Mouse (Mus musculus) heart, postnatal 0 days (tissue): ENCODE data around the gene Gtpbp2. TPM values are rescaled to one million over a fixed set of nuclear protein-coding genes. Genes with fewer than 3 reads are reported as not detected.

ENCODE experiments used
- ATAC-seq: fragments of 200-750 bp; cut with Nextera tagmentation; 2 replicates; pipeline ENCODE4 v1.8.0; 2017; ENCODE audit warnings: low read depth, moderate number of reproducible peaks, moderate library complexity; ENCODE audit not compliant: insufficient read depth
- DNase-seq: peaks from one replicate; pipeline ENCODE4 v3.0.0-alpha.2; 2016; ENCODE audit warnings: low spot score
- H3K27ac ChIP-seq: fragments of 300-500 bp; sonication (generic); 2 replicates; pipeline ENCODE4 v1.5.1; 2014; ENCODE audit warnings: low read depth, mild to moderate bottlenecking
- H3K27me3 ChIP-seq: fragments of 300-500 bp; sonication (generic); 2 replicates; pipeline ENCODE4 v1.6.1; 2014; ENCODE audit warnings: low read length, mixed read lengths; ENCODE audit not compliant: control insufficient read depth, insufficient read depth
- H3K36me3 ChIP-seq: fragments of 300-500 bp; sonication (generic); replicated peaks from 2 replicates; pipeline ENCODE4 v1.6.1; 2014; ENCODE audit warnings: low read length, mixed read lengths; ENCODE audit not compliant: control insufficient read depth, insufficient read depth
- H3K4me1 ChIP-seq: fragments of 300-500 bp; sonication (generic); 2 replicates; pipeline ENCODE4 v1.6.1; 2014; ENCODE audit warnings: antibody characterized with exemption; ENCODE audit not compliant: control insufficient read depth, insufficient read depth
- H3K4me2 ChIP-seq: fragments of 300-500 bp; sonication (generic); 2 replicates; pipeline ENCODE4 v1.6.1; 2014; ENCODE audit warnings: low read depth, mild to moderate bottlenecking, low read length, moderate library complexity
- H3K4me3 ChIP-seq: fragments of 300-500 bp; sonication (generic); 2 replicates; pipeline ENCODE4 v1.5.1; 2014; ENCODE audit warnings: low read depth, low read length
- H3K9ac ChIP-seq: fragments of 300-500 bp; sonication (generic); replicated peaks from 2 replicates; pipeline ENCODE4 v1.6.1; 2014; ENCODE audit warnings: low read depth, low read length, mixed read lengths
- H3K9me3 ChIP-seq: fragments of 300-500 bp; sonication (generic); replicated peaks from 2 replicates; pipeline ENCODE4 v1.6.1; 2016; ENCODE audit warnings: low read length; ENCODE audit not compliant: control insufficient read depth
- CTCF ChIP-seq: IDR thresholded peaks from 2 replicates; pipeline ENCODE4 v1.5.1; 2016; ENCODE audit warnings: antibody characterized with exemption, control low read depth, low read depth
- EP300 ChIP-seq: IDR thresholded peaks from 2 replicates; pipeline ENCODE4 v1.6.1; 2016; ENCODE audit warnings: antibody characterized with exemption, low read depth
- WGBS: fragments of 180-500 bp; shearing (Covaris S2); extraction: QIAGEN DNeasy Blood & Tissue Kit; methylation state at CpG from one replicate; pipeline ENCODE4 v1.1.7; 2014; 5-methylcytosine and 5-hydroxymethylcytosine counted together
- polyA plus RNA-seq: library from polyadenylated mRNA; unstranded; fragments of >200 nt; fragmentation: Nextera tagmentation; extraction: Ambion mirVana; gene quantifications from 2 replicates; pipeline ENCODE4 v1.2.1, GENCODE M21; 2015
- total RNA-seq: library from RNA; depleted of rRNA; stranded (reverse); fragments of >200 nt; gene quantifications from 2 replicates; pipeline ENCODE4 v1.2.3, GENCODE M21; 2014; ENCODE audit warnings: low replicate concordance

Gene Gtpbp2
- total and polyA plus RNA-seq, 2 experiments from 2014 or later: 25.8 to 99.0 TPM

DNA sequence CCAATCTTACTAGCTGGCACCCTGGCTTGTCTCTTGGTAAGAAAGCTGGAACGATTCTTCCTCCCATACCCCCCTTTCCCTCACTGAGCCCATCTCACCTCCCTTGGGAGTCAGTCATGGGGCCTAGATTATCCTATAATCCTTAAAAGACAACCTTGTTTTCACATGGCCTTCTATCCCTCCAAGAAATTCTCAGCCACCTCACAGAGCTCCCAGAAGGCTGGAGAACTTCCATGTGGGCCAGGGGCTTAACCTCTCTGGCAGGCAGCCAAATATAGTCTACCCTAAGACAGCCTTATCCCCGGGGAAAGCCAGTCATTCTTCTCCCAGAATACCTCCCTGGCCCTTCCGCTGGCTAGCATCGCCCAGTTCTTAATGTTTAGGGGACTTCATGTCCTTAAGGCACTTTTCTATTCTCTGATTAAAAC is 42.4 kb upstream of the Gtpbp2 start:
- no peaks in the 10 kb centered on the region for H3K9me3 ChIP-seq
- ATAC-seq: no peak
- peaks cover 39% of the 10 kb centered on the region for H3K36me3 ChIP-seq
- H3K4me1 ChIP-seq: peaks cover 8% of the 10 kb centered on the region
- 52% methylated on average over 4 of the region's 4 CpGs for WGBS
- H3K4me3 ChIP-seq: no peak overlapping the region
- TF ChIP-seq EP300 (no peak), CTCF (no peak)
- H3K27me3 ChIP-seq: no peaks in the 10 kb centered on the region
- no peak for DNase-seq
- no peak overlapping the region for H3K4me2 ChIP-seq
- no peak overlapping the region for H3K27ac ChIP-seq
- H3K9ac ChIP-seq: no peak overlapping the region

DNA sequence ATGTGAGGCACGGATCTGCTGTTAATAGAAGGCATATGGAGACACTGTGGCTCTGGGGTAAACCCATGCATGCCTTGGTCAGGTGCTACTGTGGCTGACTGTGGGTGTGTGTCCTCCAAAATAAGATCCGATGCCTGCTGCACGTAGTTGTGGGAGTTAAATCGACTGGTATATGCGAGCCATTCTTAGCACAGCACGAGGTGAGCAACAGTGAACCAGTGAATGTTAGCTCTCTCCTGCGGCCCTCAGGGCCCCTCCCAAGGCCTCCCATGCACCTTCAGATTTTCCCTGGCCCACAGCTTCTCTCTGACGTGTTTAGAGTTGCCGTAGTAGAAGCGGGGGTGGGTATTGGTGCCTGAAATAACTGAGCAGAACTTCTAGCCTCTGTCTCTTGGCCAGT is 41.2 kb upstream of the Gtpbp2 start:
- no peak overlapping the region for H3K4me2 ChIP-seq
- WGBS: 72% methylated on average over 10 of the region's 10 CpGs
- no peak overlapping the region for H3K27ac ChIP-seq
- H3K4me3 ChIP-seq: no peak overlapping the region
- ATAC-seq: no peak
- H3K4me1 ChIP-seq: peaks cover 14% of the 10 kb centered on the region
- TF ChIP-seq EP300: no peak
- H3K9me3 ChIP-seq: no peaks in the 10 kb centered on the region
- no peak overlapping the region for H3K9ac ChIP-seq
- H3K36me3 ChIP-seq: peaks cover 50% of the 10 kb centered on the region
- no peak for DNase-seq
- H3K27me3 ChIP-seq: no peaks in the 10 kb centered on the region

DNA sequence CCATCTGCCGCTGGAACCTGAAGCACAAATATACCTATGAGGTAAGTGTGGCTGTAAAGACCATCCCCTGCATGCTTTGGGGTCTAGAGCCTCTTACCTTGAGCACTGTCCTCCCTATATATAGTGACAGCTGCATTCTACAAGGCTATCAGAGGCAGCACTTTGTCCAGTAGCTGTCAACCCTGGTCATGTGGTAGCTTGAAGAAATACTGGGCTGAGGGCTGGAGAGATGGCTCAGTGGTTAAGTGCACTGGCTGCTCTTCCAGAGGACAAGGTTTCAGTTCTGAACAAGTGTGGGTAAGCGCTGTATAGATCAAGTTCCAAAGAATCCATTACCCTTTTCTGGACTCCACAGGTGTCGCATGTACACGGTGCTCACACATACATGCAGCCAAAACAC is 38.0 kb upstream of the Gtpbp2 start:
- Histone ChIP-seq H3K9ac (no peak overlapping the region), H3K4me2 (no peak overlapping the region), H3K4me3 (no peak overlapping the region), H3K36me3 (peaks cover 80% of the 10 kb centered on the region), H3K27ac (no peak overlapping the region), H3K4me1 (peaks cover 14% of the 10 kb centered on the region), H3K9me3 (no peaks in the 10 kb centered on the region), H3K27me3 (no peaks in the 10 kb centered on the region)
- no peak for DNase-seq
- no peak for ATAC-seq
- TF ChIP-seq CTCF (no peak), EP300 (no peak)
- 95% methylated on average over 4 of the region's 4 CpGs for WGBS

DNA sequence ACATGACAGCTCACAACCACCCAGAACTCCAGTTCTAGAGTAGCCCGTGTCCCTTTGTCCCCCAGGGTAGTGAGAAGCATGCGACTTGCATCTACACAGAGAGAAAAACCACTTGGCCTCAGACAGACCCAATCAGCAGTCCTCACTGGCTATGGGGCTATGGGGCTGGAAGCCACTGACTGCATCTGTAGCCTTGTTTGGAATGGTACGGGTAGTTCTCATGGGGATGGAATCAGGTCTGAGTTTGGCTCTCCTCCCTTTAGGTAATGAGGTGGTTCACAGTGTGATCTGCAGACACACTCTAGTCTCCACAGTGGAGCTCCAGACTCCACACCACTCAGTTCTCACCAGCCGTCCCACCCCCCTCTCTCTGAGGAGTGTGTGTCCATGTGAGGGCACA is 37.5 kb upstream of the Gtpbp2 start:
- no peak for ATAC-seq
- Histone ChIP-seq H3K4me2 (no peak overlapping the region), H3K27me3 (no peaks in the 10 kb centered on the region), H3K9ac (no peak overlapping the region), H3K4me1 (peaks cover 14% of the 10 kb centered on the region), H3K9me3 (no peaks in the 10 kb centered on the region), H3K27ac (0 out of 2 replicates have a peak overlapping the region, but pooled peaks have one; percentile 36), H3K4me3 (no peak overlapping the region), H3K36me3 (peaks cover 80% of the 10 kb centered on the region)
- DNase-seq: no peak
- 95% methylated on average over 4 of the region's 4 CpGs for WGBS
- TF ChIP-seq EP300 (no peak), CTCF (no peak)

DNA sequence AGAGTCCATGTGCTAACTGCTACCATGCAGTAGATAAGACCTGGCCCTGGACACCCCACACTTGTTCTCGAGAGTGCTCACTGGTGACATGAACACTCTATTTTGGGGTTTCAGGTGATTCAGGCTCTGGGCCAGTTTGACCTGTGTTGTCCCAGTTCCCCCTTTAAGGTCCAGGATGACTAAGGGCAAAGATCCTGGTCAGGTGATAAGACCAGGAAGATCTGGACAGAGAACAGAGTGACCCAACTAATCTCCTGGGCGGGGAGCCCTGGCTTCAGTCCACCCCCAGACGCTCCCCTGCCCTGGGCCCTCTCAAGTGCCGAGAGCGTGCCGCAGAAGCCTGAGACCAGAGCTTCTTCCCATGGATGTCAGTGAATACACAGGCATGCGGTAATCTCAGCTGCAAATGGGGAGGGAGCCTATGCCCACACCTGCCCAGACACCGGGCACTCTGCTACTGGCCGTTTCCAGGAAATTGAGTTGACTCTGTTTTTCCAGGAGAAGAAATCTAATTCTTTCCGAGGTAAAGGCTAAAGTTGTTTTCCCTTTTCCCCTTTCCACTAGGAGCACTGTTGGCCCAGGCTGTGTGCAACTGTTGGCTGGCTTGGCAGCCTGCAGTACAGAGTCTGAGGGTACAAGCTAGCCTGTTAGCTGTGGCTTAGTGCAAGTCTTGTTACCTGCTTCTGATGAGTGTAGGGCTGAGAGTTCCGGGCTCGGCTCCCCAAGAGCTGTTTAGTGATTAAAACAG is 36.7 kb upstream of the Gtpbp2 start:
- DNase-seq (no peak), ATAC-seq (peak; percentile 62)
- Histone ChIP-seq H3K4me3 (no peak overlapping the region), H3K4me2 (no peak overlapping the region), H3K27me3 (no peaks in the 10 kb centered on the region), H3K27ac (peak overlapping the region; percentile 72), H3K9ac (no peak overlapping the region), H3K4me1 (peaks cover 14% of the 10 kb centered on the region), H3K9me3 (no peaks in the 10 kb centered on the region), H3K36me3 (peaks cover 79% of the 10 kb centered on the region)
- 0 out of 2 replicates have a peak, but pooled peaks have one; percentile 24 for TF ChIP-seq EP300
- no peak; the same call in 1 of the 2 replicates for TF ChIP-seq CTCF
- WGBS: 57% methylated on average over 12 of the region's 12 CpGs

DNA sequence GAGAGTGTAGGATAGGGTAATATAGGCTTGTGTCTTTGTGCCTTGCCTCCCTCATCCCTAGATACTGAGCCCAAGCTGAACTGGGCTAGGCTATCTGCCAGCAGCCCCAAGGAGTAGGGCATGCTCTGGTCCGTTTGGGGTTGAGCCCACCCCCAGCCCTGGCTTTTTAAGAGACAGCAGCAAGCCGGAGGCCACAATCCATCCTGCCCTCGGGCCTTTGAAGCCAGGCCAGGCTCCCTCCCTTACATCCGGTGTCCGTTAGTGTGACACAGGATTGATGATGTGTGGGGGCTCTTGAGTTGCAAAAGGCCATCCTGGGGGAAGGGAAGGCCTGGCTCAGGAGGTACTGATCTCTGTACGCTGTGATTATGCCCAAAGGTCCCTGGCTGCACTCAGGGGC is 34.2 kb upstream of the Gtpbp2 start:
- DNase-seq (no peak), ATAC-seq (no peak)
- H3K27me3 ChIP-seq: no peaks in the 10 kb centered on the region
- peaks cover 14% of the 10 kb centered on the region for H3K4me1 ChIP-seq
- no peak overlapping the region for H3K9ac ChIP-seq
- no peak overlapping the region for H3K4me3 ChIP-seq
- H3K4me2 ChIP-seq: no peak overlapping the region
- TF ChIP-seq CTCF (no peak), EP300 (no peak)
- peaks cover 66% of the 10 kb centered on the region for H3K36me3 ChIP-seq
- H3K27ac ChIP-seq: no peak overlapping the region
- H3K9me3 ChIP-seq: no peaks in the 10 kb centered on the region
- 72% methylated on average over 6 of the region's 6 CpGs for whole genome bisulfite sequencing
